Mouse (Mus musculus): ENCODE data around the gene Rbbp7. TPM values are rescaled to one million over a fixed set of nuclear protein-coding genes. Genes with fewer than 3 reads are reported as not detected.

Rbbp7 gene
- total and polyA plus RNA-seq, 2 experiments: 25.4 to 64.0 TPM

DNA sequence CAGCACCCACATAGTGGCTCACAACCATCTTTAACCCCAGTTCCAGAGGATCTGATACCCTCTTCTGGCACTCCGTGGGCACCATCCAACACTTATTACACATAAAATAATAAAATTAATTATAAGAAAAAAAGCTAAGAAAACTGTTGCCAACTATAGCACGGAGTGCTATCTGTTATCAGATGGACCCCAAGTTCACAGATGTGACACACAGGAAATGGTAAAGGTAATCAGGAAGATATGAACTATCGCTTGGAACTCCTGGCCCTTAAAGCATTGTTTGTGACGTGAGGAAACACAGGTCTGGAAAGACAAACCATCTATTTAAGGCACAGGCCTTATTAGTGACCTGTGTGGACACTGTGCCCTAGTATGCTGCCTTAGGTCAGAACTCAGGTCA lies 30.2 kb upstream of the Rbbp7 start:
- 90% methylated on average over 4 of the region's 4 CpGs for WGBS
- no peaks in the 10 kb centered on the region for H3K4me1 ChIP-seq (ENCODE audit: control insufficient read depth, insufficient read depth, low read length)
- no peak overlapping the region for H3K9ac ChIP-seq (ENCODE audit: low read depth, low read length)
- H3K27me3 ChIP-seq (ENCODE audit: control insufficient read depth, insufficient read depth, low read length): no peaks in the 10 kb centered on the region
- H3K4me3 ChIP-seq (ENCODE audit: insufficient read depth, low read depth, low read length): no peak overlapping the region
- TF ChIP-seq POLR2A (IDR thresholded peaks at IDR 0.05; ENCODE audit: extremely low read depth, insufficient read depth, low read length) (no peak), CTCF (IDR thresholded peaks at IDR 0.05; ENCODE audit: low read depth, low read length) (no peak)
- no peaks in the 10 kb centered on the region for H3K79me2 ChIP-seq (ENCODE audit: control insufficient read depth, insufficient read depth, low read length)
- H3K36me3 ChIP-seq (ENCODE audit: control insufficient read depth, insufficient read depth, low read length): no peaks in the 10 kb centered on the region
- no peak overlapping the region for H3K27ac ChIP-seq (replicated peaks; ENCODE audit: insufficient read depth, low read depth, low read length)
- DNase-seq (ENCODE audit: extremely low read depth, low read depth, low spot score): no peak

DNA sequence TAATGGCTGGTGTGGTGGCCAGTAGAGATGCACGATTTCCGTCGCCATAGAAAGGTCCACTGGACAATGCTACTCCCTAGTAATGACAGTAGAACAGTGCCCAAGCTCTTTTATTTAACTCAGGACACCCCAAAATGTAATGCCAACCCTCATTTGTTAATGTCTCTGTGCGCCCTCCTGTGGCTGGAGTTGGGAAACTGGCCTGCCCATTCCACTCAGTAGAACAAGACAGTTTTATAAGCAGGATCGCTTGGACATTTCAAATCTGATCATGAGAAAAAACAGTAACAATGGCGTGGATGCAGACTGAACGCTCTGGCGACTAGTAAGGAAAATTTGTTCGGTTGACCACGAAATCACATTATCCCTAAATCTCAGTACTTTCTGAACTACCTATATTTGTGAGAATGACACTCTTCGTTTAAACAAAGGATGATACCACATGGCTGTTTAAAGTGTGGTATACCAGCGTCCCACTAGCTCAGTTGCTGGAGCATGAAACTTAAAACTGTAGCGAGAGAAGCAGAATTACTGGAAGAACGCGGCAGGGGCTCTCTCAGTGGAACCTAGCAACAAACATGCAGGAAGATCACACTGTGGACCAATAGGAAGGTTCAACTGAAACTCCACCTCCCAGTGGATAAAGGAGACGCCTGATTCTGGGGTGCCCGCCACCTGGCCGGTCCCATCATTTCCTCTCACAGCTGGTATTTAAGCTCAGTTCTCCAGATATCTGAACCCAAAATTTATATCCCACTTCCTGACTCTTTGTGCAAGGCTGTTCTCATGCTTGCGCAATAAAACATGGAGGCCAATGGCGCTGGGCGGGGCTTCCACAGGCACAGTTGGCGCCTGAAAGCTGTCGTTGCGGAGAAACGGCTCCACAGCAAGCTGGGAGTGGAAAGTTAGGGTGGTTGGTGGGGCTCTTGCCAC lies 24.9 kb upstream of the Rbbp7 start:
- Histone ChIP-seq H3K79me2 (ENCODE audit: control insufficient read depth, insufficient read depth, low read length) (no peaks in the 10 kb centered on the region), H3K4me3 (ENCODE audit: insufficient read depth, low read depth, low read length) (peak overlapping the region; percentile 59), H3K36me3 (ENCODE audit: control insufficient read depth, insufficient read depth, low read length) (no peaks in the 10 kb centered on the region), H3K27ac (replicated peaks; ENCODE audit: insufficient read depth, low read depth, low read length) (peak overlapping the region; percentile 57), H3K4me1 (ENCODE audit: control insufficient read depth, insufficient read depth, low read length) (no peaks in the 10 kb centered on the region), H3K9ac (ENCODE audit: low read depth, low read length) (peak overlapping the region; percentile 70), H3K27me3 (ENCODE audit: control insufficient read depth, insufficient read depth, low read length) (no peaks in the 10 kb centered on the region)
- WGBS: 32% methylated on average over 25 of the region's 25 CpGs
- TF ChIP-seq CTCF (IDR thresholded peaks at IDR 0.05; ENCODE audit: low read depth, low read length) (peak; percentile 53), POLR2A (IDR thresholded peaks at IDR 0.05; ENCODE audit: extremely low read depth, insufficient read depth, low read length) (no peak)
- DNase-seq (ENCODE audit: extremely low read depth, low read depth, low spot score): peak; percentile 35

DNA sequence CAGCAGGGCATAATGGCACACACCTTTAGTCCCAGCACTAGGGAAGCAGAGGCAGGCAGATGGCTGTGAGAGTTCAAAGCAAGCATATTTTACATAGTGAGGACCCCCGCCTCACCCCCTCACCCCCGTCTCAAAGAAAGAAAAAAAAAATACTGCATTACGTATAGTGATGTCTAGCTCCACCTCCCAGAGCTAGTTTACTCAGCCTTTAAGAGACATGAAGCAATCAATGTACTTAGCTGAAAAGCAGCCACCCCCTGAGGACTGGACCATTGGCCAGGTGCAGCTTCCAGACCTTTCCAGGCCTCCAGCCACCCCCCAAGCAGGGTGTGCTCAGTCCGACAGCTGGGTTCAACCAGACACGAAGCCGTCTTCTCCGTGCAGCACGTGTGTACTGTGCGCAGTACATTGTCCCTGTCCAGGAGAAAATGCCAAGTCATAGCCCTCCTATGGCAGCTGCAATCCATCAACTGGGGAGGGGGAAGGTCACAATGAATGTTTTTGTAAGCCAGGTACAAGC lies 24.0 kb upstream of the Rbbp7 start:
- Histone ChIP-seq H3K79me2 (ENCODE audit: control insufficient read depth, insufficient read depth, low read length) (no peaks in the 10 kb centered on the region), H3K9ac (ENCODE audit: low read depth, low read length) (no peak overlapping the region), H3K4me3 (ENCODE audit: insufficient read depth, low read depth, low read length) (peak overlapping the region; percentile 30; the same call in 1 of the 2 replicates), H3K36me3 (ENCODE audit: control insufficient read depth, insufficient read depth, low read length) (no peaks in the 10 kb centered on the region), H3K27me3 (ENCODE audit: control insufficient read depth, insufficient read depth, low read length) (no peaks in the 10 kb centered on the region), H3K27ac (replicated peaks; ENCODE audit: insufficient read depth, low read depth, low read length) (no peak overlapping the region), H3K4me1 (ENCODE audit: control insufficient read depth, insufficient read depth, low read length) (no peaks in the 10 kb centered on the region)
- TF ChIP-seq POLR2A (IDR thresholded peaks at IDR 0.05; ENCODE audit: extremely low read depth, insufficient read depth, low read length) (no peak), CTCF (IDR thresholded peaks at IDR 0.05; ENCODE audit: low read depth, low read length) (no peak)
- DNase-seq (ENCODE audit: extremely low read depth, low read depth, low spot score): no peak
- 14% methylated on average over 9 of the region's 9 CpGs for WGBS

DNA sequence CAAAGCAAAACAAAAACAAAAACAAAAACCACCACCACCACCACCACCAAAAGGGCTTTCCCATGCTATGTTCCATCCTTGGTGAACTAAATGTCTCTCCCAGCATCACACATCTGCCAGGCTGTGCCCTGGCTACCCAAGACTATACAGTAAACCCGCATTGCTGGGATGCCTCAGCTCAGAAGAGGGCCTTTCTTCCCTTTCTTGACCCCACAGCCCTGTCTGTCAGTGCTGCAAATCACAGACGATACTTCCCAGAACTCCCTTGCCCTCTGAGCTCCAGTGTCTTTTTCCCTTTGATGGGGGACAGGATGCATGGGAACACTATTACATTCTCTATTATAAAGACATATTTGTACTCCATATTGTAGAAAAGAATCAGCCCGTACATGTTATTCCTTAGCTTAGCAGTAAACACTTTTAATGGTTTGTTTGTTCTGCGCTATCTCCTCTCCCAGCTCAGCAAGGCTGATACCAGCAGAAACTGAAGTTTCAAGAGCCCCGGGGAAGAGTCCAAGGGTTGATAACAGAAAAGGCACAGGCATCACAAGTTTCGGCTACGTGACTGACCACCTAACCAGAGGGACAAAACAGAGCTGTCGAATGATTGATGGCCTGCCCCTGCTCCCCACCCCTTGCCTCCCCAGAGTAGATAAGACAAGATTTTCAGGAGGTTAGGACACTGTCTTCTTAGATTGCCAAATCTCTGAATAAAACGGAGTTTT lies 11.3 kb upstream of the Rbbp7 start:
- 49% methylated on average over 9 of the region's 9 CpGs for WGBS
- H3K27ac ChIP-seq (replicated peaks; ENCODE audit: insufficient read depth, low read depth, low read length): no peak overlapping the region

DNA sequence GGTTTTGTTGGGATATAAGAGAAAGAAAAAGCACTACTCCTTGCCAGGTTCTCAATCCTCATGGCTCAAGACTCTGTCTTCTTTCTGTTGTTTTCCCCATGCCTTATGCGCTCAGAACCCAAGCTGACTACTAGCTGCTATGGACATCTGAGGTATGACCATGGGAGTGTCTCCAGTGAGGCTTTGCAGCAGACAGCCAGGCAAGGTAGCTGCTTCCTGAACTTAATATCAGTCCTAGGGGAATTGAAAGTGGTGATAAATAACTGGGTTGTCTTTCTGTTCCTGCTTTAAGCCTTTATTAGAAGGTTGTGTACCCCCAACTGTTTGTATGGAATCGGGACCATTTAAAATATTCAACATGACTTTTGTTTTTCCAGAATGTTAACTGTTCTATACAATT lies 7.8 kb upstream of the Rbbp7 start:
- no peak overlapping the region for H3K9ac ChIP-seq (ENCODE audit: low read depth, low read length)
- WGBS: 95% methylated on average over 2 of the region's 2 CpGs
- no peak for DNase-seq (ENCODE audit: extremely low read depth, low read depth, low spot score)
- no peaks in the 10 kb centered on the region for H3K36me3 ChIP-seq (ENCODE audit: control insufficient read depth, insufficient read depth, low read length)
- no peaks in the 10 kb centered on the region for H3K4me1 ChIP-seq (ENCODE audit: control insufficient read depth, insufficient read depth, low read length)
- no peak overlapping the region for H3K4me3 ChIP-seq (ENCODE audit: insufficient read depth, low read depth, low read length)
- no peak overlapping the region for H3K27ac ChIP-seq (replicated peaks; ENCODE audit: insufficient read depth, low read depth, low read length)
- TF ChIP-seq CTCF (IDR thresholded peaks at IDR 0.05; ENCODE audit: low read depth, low read length): no peak
- no peak for TF ChIP-seq POLR2A (IDR thresholded peaks at IDR 0.05; ENCODE audit: extremely low read depth, insufficient read depth, low read length)
- H3K79me2 ChIP-seq (ENCODE audit: control insufficient read depth, insufficient read depth, low read length): no peaks in the 10 kb centered on the region
- no peaks in the 10 kb centered on the region for H3K27me3 ChIP-seq (ENCODE audit: control insufficient read depth, insufficient read depth, low read length)

More for the DNA sequence above, 11.3 kb upstream of the Rbbp7 start:
- Histone ChIP-seq H3K27me3 (ENCODE audit: control insufficient read depth, insufficient read depth, low read length) (no peaks in the 10 kb centered on the region), H3K9ac (ENCODE audit: low read depth, low read length) (no peak overlapping the region), H3K79me2 (ENCODE audit: control insufficient read depth, insufficient read depth, low read length) (no peaks in the 10 kb centered on the region), H3K36me3 (ENCODE audit: control insufficient read depth, insufficient read depth, low read length) (no peaks in the 10 kb centered on the region), H3K4me3 (ENCODE audit: insufficient read depth, low read depth, low read length) (no peak overlapping the region), H3K4me1 (ENCODE audit: control insufficient read depth, insufficient read depth, low read length) (no peaks in the 10 kb centered on the region)
- TF ChIP-seq CTCF (IDR thresholded peaks at IDR 0.05; ENCODE audit: low read depth, low read length): no peak
- TF ChIP-seq POLR2A (IDR thresholded peaks at IDR 0.05; ENCODE audit: extremely low read depth, insufficient read depth, low read length): no peak
- no peak for DNase-seq (ENCODE audit: extremely low read depth, low read depth, low spot score)
